Mouse (Mus musculus) midbrain, embryonic 15.5 days (tissue): ENCODE results near the gene Podxl. TPM values are rescaled to one million over a fixed set of nuclear protein-coding genes. Genes with fewer than 3 reads are reported as not detected.
A peak's percentile ranks its signal among the peaks of the same experiment; 100 is the strongest.
"Not testable (repeated sequence)": the region's sequence is repeated elsewhere in the genome, so short reads cannot be mapped to it uniquely, and the experiment has no call there.

Experiments used
- ATAC-seq: fragments of 200-750 bp; cut with Nextera tagmentation; replicated peaks from 2 replicates; pipeline ENCODE4 v1.8.0; 2017; ENCODE audit warnings: moderate TSS enrichment
- H3K27ac ChIP-seq: fragments of 300-500 bp; sonication (generic); 2 replicates; pipeline ENCODE4 v1.5.1; 2015; ENCODE audit warnings: mild to moderate bottlenecking, inconsistent platforms
- H3K27me3 ChIP-seq: fragments of 300-500 bp; sonication (generic); replicated peaks from 2 replicates; pipeline ENCODE4 v1.6.1; 2015; ENCODE audit warnings: inconsistent platforms
- H3K36me3 ChIP-seq: fragments of 300-500 bp; sonication (generic); replicated peaks from 2 replicates; pipeline ENCODE4 v1.6.1; 2015; ENCODE audit warnings: inconsistent platforms
- H3K4me1 ChIP-seq: fragments of 300-500 bp; sonication (generic); 2 replicates; pipeline ENCODE4 v1.6.1; 2015; ENCODE audit warnings: inconsistent platforms
- H3K4me2 ChIP-seq: fragments of 300-500 bp; sonication (generic); 2 replicates; pipeline ENCODE4 v1.6.1; 2015; ENCODE audit warnings: inconsistent platforms, mild to moderate bottlenecking, moderate library complexity
- H3K4me3 ChIP-seq: fragments of 300-500 bp; sonication (generic); 2 replicates; pipeline ENCODE4 v1.5.1; 2015; ENCODE audit warnings: mild to moderate bottlenecking, inconsistent platforms
- H3K9ac ChIP-seq: fragments of 300-500 bp; sonication (generic); 2 replicates; pipeline ENCODE4 v1.6.1; 2015; ENCODE audit warnings: mild to moderate bottlenecking, inconsistent platforms
- H3K9me3 ChIP-seq: fragments of 300-500 bp; sonication (generic); 2 replicates; pipeline ENCODE4 v1.6.1; 2016; ENCODE audit warnings: inconsistent platforms
- WGBS: fragments of 180-500 bp; shearing (Covaris S2); methylation state at CpG from one replicate; pipeline ENCODE4 v1.1.7; 2015; ENCODE audit warnings: mixed read lengths; 5-methylcytosine and 5-hydroxymethylcytosine counted together
- polyA plus RNA-seq: library from polyadenylated mRNA; unstranded; fragments of >200 nt; fragmentation: Nextera tagmentation; extraction: Ambion mirVana; gene quantifications from 2 replicates; pipeline ENCODE4 v1.2.1, GENCODE M21; 2015

The Podxl gene
- polyA plus RNA-seq, 1 experiment from 2014 or later: 12.0 TPM

GRCm38 (mm10) chr6:31562371-31563080 is 1.3 kb downstream of the Podxl start:
- Histone ChIP-seq H3K9ac (peak overlapping the region; percentile 72), H3K4me1 (peaks cover 35% of the 10 kb centered on the region), H3K27ac (no peak overlapping the region), H3K4me3 (peak overlapping the region; percentile 73), H3K9me3 (no peaks in the 10 kb centered on the region), H3K27me3 (no peaks in the 10 kb centered on the region), H3K36me3 (no peaks in the 10 kb centered on the region), H3K4me2 (peak overlapping the region; percentile 90)
- 2% methylated on average over 16 of the region's 16 CpGs for WGBS
- ATAC-seq: no peak

- H3K4me1 ChIP-seq: peaks cover 35% of the 10 kb centered on the region
- not testable (repeated sequence) for ATAC-seq, H3K9ac ChIP-seq, H3K27me3 ChIP-seq, H3K36me3 ChIP-seq, H3K9me3 ChIP-seq, H3K27ac ChIP-seq
- H3K4me3 ChIP-seq: peak overlapping the region; percentile 73
- H3K4me2 ChIP-seq: peak overlapping the region; percentile 90
- 52% methylated on average over 3 of the region's 3 CpGs for WGBS
Observed at GRCm38 (mm10) chr6:31561948-31562347, 1.8 kb downstream of the Podxl start.

- H3K4me3 ChIP-seq: no peak overlapping the region
- H3K4me2 ChIP-seq: peak overlapping the region; percentile 90
- WGBS: 15% methylated on average over 13 of the region's 13 CpGs
- H3K4me1 ChIP-seq: peaks cover 35% of the 10 kb centered on the region
- no peak overlapping the region for H3K27ac ChIP-seq
- no peaks in the 10 kb centered on the region for H3K9me3 ChIP-seq
- no peak for ATAC-seq
- no peak overlapping the region for H3K9ac ChIP-seq
- no peaks in the 10 kb centered on the region for H3K27me3 ChIP-seq
- H3K36me3 ChIP-seq: no peaks in the 10 kb centered on the region
Observed at GRCm38 (mm10) chr6:31560138-31560959, 3.4 kb downstream of the Podxl start.

- WGBS: 88% methylated on average over 7 of the region's 7 CpGs
- Histone ChIP-seq H3K27ac (no peak overlapping the region), H3K4me3 (no peak overlapping the region), H3K27me3 (no peaks in the 10 kb centered on the region), H3K36me3 (no peaks in the 10 kb centered on the region), H3K9ac (no peak overlapping the region), H3K4me2 (no peak overlapping the region), H3K9me3 (no peaks in the 10 kb centered on the region), H3K4me1 (peaks cover 16% of the 10 kb centered on the region)
- no peak for ATAC-seq
Observed at GRCm38 (mm10) chr6:31556460-31557100, 7.2 kb downstream of the Podxl start.

GRCm38 (mm10) chr6:31550876-31551532 is 12.8 kb downstream of the Podxl start:
- Histone ChIP-seq H3K9ac (no peak overlapping the region), H3K36me3 (no peaks in the 10 kb centered on the region), H3K9me3 (no peaks in the 10 kb centered on the region), H3K4me1 (peaks cover 14% of the 10 kb centered on the region), H3K27ac (no peak overlapping the region), H3K4me3 (no peak overlapping the region), H3K27me3 (no peaks in the 10 kb centered on the region), H3K4me2 (no peak overlapping the region)
- 83% methylated on average over 22 of the region's 22 CpGs for WGBS
- no peak for ATAC-seq

GRCm38 (mm10) chr6:31549361-31550051 is 14.3 kb downstream of the Podxl start:
- H3K4me1 ChIP-seq: peaks cover 14% of the 10 kb centered on the region
- H3K27ac ChIP-seq: 0 out of 2 replicates have a peak overlapping the region, but pooled peaks have one; percentile 42
- no peaks in the 10 kb centered on the region for H3K9me3 ChIP-seq
- H3K4me3 ChIP-seq: no peak overlapping the region
- H3K4me2 ChIP-seq: no peak overlapping the region
- no peaks in the 10 kb centered on the region for H3K36me3 ChIP-seq
- peak; percentile 75 for ATAC-seq
- no peak overlapping the region for H3K9ac ChIP-seq
- H3K27me3 ChIP-seq: no peaks in the 10 kb centered on the region
- WGBS: 53% methylated on average over 5 of the region's 5 CpGs

GRCm38 (mm10) chr6:31544318-31544717 is 19.5 kb downstream of the Podxl start:
- H3K27me3 ChIP-seq: no peaks in the 10 kb centered on the region
- no peaks in the 10 kb centered on the region for H3K36me3 ChIP-seq
- 79% methylated on average over 4 of the region's 4 CpGs for WGBS
- H3K4me3 ChIP-seq: no peak overlapping the region
- H3K4me2 ChIP-seq: no peak overlapping the region
- ATAC-seq: no peak
- no peak overlapping the region for H3K9ac ChIP-seq
- peaks cover 5% of the 10 kb centered on the region; the same call in 1 of the 2 replicates for H3K4me1 ChIP-seq
- H3K9me3 ChIP-seq: no peaks in the 10 kb centered on the region
- no peak overlapping the region for H3K27ac ChIP-seq

- WGBS: 92% methylated on average over 6 of the region's 6 CpGs
- no peaks in the 10 kb centered on the region for H3K36me3 ChIP-seq
- no peak for ATAC-seq
- H3K4me3 ChIP-seq: no peak overlapping the region
- no peaks in the 10 kb centered on the region for H3K27me3 ChIP-seq
- no peak overlapping the region for H3K27ac ChIP-seq
- no peak overlapping the region for H3K4me2 ChIP-seq
- no peak overlapping the region for H3K9ac ChIP-seq
- peaks cover 3% of the 10 kb centered on the region; the same call in 1 of the 2 replicates for H3K4me1 ChIP-seq
- H3K9me3 ChIP-seq: no peaks in the 10 kb centered on the region
Observed at GRCm38 (mm10) chr6:31540018-31540417, 23.8 kb downstream of the Podxl start.

GRCm38 (mm10) chr6:31538112-31538511 is 25.7 kb downstream of the Podxl start:
- 91% methylated on average over 1 of the region's 1 CpGs for WGBS
- H3K27ac ChIP-seq: no peak overlapping the region
- no peak overlapping the region for H3K4me3 ChIP-seq
- no peak overlapping the region for H3K9ac ChIP-seq
- H3K4me1 ChIP-seq: peaks cover 3% of the 10 kb centered on the region; the same call in 1 of the 2 replicates
- no peaks in the 10 kb centered on the region for H3K27me3 ChIP-seq
- H3K36me3 ChIP-seq: no peaks in the 10 kb centered on the region
- H3K4me2 ChIP-seq: no peak overlapping the region
- no peak for ATAC-seq
- no peaks in the 10 kb centered on the region for H3K9me3 ChIP-seq

- WGBS: 67% methylated on average over 4 of the region's 4 CpGs
- Histone ChIP-seq H3K9ac (no peak overlapping the region), H3K27me3 (no peaks in the 10 kb centered on the region), H3K4me1 (peaks cover 3% of the 10 kb centered on the region; the same call in 1 of the 2 replicates), H3K4me2 (no peak overlapping the region), H3K9me3 (no peaks in the 10 kb centered on the region), H3K27ac (no peak overlapping the region), H3K36me3 (no peaks in the 10 kb centered on the region), H3K4me3 (no peak overlapping the region)
- ATAC-seq: no peak
Observed at GRCm38 (mm10) chr6:31537193-31537592, 26.6 kb downstream of the Podxl start.

GRCm38 (mm10) chr6:31534705-31535104 is 29.1 kb downstream of the Podxl start:
- WGBS: 99% methylated on average over 5 of the region's 5 CpGs
- Histone ChIP-seq H3K4me1 (peaks cover 3% of the 10 kb centered on the region; the same call in 1 of the 2 replicates), H3K9ac (no peak overlapping the region), H3K9me3 (no peaks in the 10 kb centered on the region), H3K27ac (no peak overlapping the region), H3K4me2 (no peak overlapping the region), H3K27me3 (no peaks in the 10 kb centered on the region), H3K36me3 (no peaks in the 10 kb centered on the region), H3K4me3 (no peak overlapping the region)
- ATAC-seq: no peak
